Mouse (Mus musculus): Measurements from ENCODE around the gene Avil. TPM values are rescaled to one million over a fixed set of nuclear protein-coding genes. Genes with fewer than 3 reads are reported as not detected.

Gene Avil
- 0.08 and 0.12 TPM in 2 replicates for polyA plus RNA-seq (2015; fragmentation: Nextera tagmentation; extraction: Ambion mirVana)

DNA sequence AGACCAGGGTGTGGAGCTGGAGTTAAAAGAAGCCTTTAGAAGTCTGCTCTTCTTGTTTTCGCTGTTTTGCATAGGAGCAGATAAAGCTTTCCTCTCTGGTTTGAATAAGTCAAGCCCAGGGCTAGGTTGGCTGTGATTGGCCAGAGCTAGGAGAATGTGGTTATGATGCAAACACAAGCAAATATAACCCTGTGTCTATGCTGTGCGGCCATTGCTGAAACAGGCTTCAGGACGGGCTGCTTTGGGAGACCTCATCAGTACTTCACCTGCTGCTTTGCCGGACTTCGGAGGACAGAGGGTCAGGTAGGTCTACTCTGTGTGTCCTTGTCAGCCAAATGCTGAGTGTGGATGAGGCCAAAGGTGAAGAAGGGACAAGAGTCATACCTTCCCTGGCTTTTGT lies at the start of gene Avil:
Gene Avil (plus strand): TSS at position 181 of the 400 bp plus-strand sequence.
- H3K9ac ChIP-seq: no peak within 1 kb of the TSS
- H3K27ac ChIP-seq: no peak within 1 kb of the TSS
- no peak within 1 kb of the TSS for H3K4me2 ChIP-seq
- DNase-seq (no peak), ATAC-seq (ENCODE audit: low read depth) (no peak)
- H3K27me3 ChIP-seq: no peaks in the 10 kb centered on the region
- H3K4me1 ChIP-seq (replicated peaks): peaks cover 9% of the 10 kb centered on the region
- H3K4me3 ChIP-seq (replicated peaks): no peak within 1 kb of the TSS
- H3K9me3 ChIP-seq (replicated peaks): no peaks in the 10 kb centered on the region
- 76% methylated on average over 5 of the region's 5 CpGs for WGBS (ENCODE audit: insufficient replicate concordance)
- H3K36me3 ChIP-seq: peaks cover 27% of the 10 kb centered on the region

DNA sequence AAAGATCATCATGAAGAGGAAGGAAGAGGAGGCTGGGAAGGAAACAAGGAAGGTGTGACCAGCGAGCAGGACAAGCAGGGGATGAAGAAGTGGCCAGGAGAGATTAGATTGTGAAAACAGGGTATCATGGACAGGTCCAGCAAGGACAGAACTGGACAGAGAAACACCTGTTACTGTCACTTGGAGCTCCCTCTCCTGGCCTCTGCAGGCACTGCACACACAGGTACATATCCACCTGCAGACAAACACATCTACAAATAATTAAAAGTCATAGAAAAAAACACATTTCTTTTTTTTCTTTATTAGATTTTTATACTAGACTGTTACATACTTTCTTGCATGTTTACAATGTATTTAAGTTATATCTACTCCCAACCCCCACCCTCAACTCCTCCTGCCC lies 48.1 kb upstream of the Avil start:
- 71% methylated on average over 1 of the region's 1 CpGs for WGBS (ENCODE audit: insufficient replicate concordance)
- H3K27me3 ChIP-seq: no peaks in the 10 kb centered on the region
- no peak overlapping the region for H3K4me3 ChIP-seq (replicated peaks)
- DNase-seq (no peak), ATAC-seq (ENCODE audit: low read depth) (no peak)
- no peak overlapping the region for H3K27ac ChIP-seq
- peaks cover 26% of the 10 kb centered on the region for H3K4me1 ChIP-seq (replicated peaks)
- no peaks in the 10 kb centered on the region for H3K36me3 ChIP-seq
- H3K4me2 ChIP-seq: no peak overlapping the region
- H3K9ac ChIP-seq: no peak overlapping the region
- H3K9me3 ChIP-seq (replicated peaks): no peaks in the 10 kb centered on the region

DNA sequence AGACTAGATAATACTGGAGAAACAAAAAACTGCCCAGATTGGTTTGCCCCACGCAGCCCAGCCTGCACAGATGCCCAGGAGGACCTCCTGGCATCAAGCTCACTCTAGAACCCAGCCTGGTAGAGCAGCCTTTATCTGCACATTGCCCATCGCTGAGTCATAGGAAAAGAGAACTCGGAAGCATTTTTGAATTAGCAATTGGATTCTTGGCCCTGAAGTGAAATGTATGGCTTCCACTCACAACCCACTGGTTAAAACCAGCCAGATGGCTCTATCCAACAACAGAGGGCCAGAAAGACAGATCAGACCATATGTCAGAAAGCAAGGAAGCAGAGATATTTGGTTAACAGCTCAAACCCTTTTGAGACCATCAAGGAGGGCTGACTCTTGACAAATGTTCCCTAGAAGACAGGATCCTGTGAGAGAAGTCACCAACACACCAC lies 47.5 kb upstream of the Avil start:
- H3K4me2 ChIP-seq: no peak overlapping the region
- no peak overlapping the region for H3K27ac ChIP-seq
- H3K27me3 ChIP-seq: no peaks in the 10 kb centered on the region
- H3K4me3 ChIP-seq (replicated peaks): no peak overlapping the region
- H3K9me3 ChIP-seq (replicated peaks): no peaks in the 10 kb centered on the region
- DNase-seq: no peak
- no peak overlapping the region for H3K9ac ChIP-seq
- peaks cover 32% of the 10 kb centered on the region for H3K4me1 ChIP-seq (replicated peaks)
- ATAC-seq (ENCODE audit: low read depth): no peak
- H3K36me3 ChIP-seq: no peaks in the 10 kb centered on the region
- 69% methylated on average over 3 of the region's 3 CpGs for WGBS (ENCODE audit: insufficient replicate concordance)

DNA sequence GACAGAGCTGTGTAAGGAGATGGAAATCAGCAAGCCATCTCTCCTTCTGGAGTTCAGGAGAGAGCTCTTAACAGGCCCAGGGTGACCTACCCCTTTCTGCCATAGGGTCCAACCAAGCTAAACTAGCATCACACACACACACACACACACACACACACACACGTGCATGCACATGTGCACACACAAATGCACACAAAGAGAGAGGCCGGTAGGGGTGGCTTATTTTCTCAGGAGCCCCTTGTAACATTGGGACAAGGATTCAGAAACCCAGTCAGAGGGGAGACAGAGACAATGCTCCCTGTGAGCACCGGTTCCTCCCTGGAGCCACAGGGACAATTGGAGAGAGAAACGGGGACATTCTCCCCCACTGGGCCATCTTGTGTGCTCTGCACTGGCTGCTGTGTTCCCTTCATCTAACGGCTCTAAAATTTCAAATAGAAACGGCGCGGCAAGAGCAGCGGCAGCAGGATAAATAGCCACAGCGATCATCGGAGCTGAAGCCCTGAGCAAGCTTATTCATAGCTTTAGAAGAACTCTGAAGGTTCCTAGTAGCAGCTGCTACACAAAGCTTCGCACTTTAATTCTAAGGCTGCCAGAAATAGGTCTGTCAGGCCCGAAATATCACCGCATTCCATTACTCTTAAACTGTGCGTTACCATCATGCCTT lies 43.7 kb upstream of the Avil start:
- WGBS (ENCODE audit: insufficient replicate concordance): 41% methylated on average over 15 of the region's 15 CpGs
- no peak overlapping the region for H3K4me3 ChIP-seq (replicated peaks)
- H3K4me2 ChIP-seq: peak overlapping the region; percentile 30; the same call in 1 of the 2 replicates
- H3K4me1 ChIP-seq (replicated peaks): peaks cover 17% of the 10 kb centered on the region
- peaks cover 15% of the 10 kb centered on the region; the same call in 1 of the 2 replicates for H3K27me3 ChIP-seq
- H3K27ac ChIP-seq: no peak overlapping the region
- H3K36me3 ChIP-seq: no peaks in the 10 kb centered on the region
- DNase-seq: no peak
- no peaks in the 10 kb centered on the region for H3K9me3 ChIP-seq (replicated peaks)
- no peak for ATAC-seq (ENCODE audit: low read depth)
- no peak overlapping the region for H3K9ac ChIP-seq

DNA sequence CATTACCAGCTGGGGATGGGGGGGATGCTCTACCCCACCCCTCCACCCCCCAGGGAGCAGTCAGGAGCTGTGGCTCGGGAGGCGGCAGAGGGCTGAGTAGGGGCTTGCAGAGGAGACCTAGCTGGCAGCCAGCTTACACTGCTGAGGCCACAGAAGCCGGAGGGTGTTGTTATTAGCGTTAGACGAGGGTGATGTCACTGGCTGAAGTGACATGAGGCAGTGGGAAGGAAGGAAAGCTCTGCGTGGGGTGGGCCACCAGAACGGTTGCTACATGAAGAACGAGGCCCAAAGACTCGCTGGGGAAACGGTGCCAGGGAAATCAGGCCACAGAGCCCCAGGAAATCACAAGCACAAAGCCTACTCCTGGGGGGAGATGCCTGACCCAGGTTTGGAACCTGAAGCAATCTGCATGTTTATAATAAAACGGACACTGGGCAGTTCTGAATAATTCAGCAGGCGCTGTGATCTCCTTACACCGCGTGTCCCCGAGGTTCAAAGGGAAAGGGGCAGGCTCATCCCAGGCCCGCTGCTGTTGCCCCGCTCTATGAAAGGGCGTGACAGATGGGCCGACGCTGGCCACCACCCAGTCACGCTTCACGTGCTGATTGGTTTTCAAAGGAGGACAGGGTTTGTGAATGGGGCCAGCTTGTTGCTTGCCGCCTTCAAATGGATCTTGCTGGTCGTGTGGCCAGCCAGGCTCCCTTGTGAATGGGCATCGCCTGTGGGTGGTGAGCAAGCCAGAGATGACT lies 43.0 kb upstream of the Avil start:
- Histone ChIP-seq H3K4me2 (peak overlapping the region; percentile 30), H3K4me3 (replicated peaks) (no peak overlapping the region), H3K27ac (no peak overlapping the region; the same call in 1 of the 2 replicates), H3K4me1 (replicated peaks) (peaks cover 24% of the 10 kb centered on the region), H3K36me3 (no peaks in the 10 kb centered on the region), H3K27me3 (peaks cover 22% of the 10 kb centered on the region; the same call in 1 of the 2 replicates), H3K9ac (peak overlapping the region; percentile 45; the same call in 1 of the 2 replicates), H3K9me3 (replicated peaks) (no peaks in the 10 kb centered on the region)
- DNase-seq: peak; percentile 34
- 11% methylated on average over 25 of the region's 25 CpGs for WGBS (ENCODE audit: insufficient replicate concordance)
- ATAC-seq (ENCODE audit: low read depth): peak; percentile 75

DNA sequence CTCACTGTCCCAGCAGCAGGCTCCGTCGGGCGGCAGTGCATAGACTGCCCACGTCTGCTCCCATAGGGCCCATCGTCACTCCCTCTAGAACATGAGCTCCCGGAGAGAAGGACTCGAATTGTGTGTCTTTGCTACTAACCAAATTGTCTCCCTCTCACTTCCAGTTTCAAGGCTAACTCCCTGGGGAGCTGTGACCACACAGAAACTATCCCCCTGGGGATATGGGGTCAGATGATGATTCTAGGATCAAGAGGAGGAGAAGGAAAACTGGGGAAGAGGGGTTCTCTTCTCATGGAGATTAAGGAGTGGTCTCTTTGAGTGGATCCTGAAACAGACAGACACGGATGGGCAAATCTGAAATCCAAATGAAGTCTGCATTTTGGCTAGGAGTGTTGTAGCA lies 40.0 kb upstream of the Avil start:
- 61% methylated on average over 8 of the region's 8 CpGs for WGBS (ENCODE audit: insufficient replicate concordance)
- no peaks in the 10 kb centered on the region for H3K36me3 ChIP-seq
- H3K4me3 ChIP-seq (replicated peaks): no peak overlapping the region
- DNase-seq (no peak), ATAC-seq (ENCODE audit: low read depth) (no peak)
- H3K4me2 ChIP-seq: no peak overlapping the region
- H3K9me3 ChIP-seq (replicated peaks): no peaks in the 10 kb centered on the region
- H3K27me3 ChIP-seq: peaks cover 22% of the 10 kb centered on the region; the same call in 1 of the 2 replicates
- no peak overlapping the region for H3K9ac ChIP-seq
- H3K27ac ChIP-seq: no peak overlapping the region
- H3K4me1 ChIP-seq (replicated peaks): peaks cover 32% of the 10 kb centered on the region

DNA sequence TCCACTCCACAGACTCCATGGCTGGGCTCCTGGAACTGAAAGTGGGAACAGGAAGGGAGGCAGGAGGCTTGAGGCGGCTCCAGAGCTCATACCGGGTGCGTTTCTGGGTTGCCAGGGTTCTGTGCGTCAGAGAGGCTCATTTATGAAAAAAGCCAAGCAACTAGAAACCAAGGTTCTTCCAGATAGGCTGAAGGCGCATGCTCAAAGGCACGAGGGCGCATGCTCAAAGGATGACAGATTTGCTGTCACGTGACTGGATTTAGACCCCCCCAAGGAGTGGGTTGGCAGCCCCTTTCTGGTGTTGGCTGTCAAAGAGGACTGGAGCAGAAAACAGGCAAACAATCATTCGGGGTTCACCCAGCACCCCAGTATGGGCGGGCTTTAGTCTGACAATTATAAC lies 38.8 kb upstream of the Avil start:
- DNase-seq (no peak), ATAC-seq (ENCODE audit: low read depth) (no peak)
- H3K9ac ChIP-seq: no peak overlapping the region
- H3K4me3 ChIP-seq (replicated peaks): no peak overlapping the region
- H3K27ac ChIP-seq: peak overlapping the region; percentile 53; the same call in 1 of the 2 replicates
- H3K4me2 ChIP-seq: no peak overlapping the region
- H3K36me3 ChIP-seq: no peaks in the 10 kb centered on the region
- peaks cover 22% of the 10 kb centered on the region; the same call in 1 of the 2 replicates for H3K27me3 ChIP-seq
- no peaks in the 10 kb centered on the region for H3K9me3 ChIP-seq (replicated peaks)
- 66% methylated on average over 10 of the region's 10 CpGs for WGBS (ENCODE audit: insufficient replicate concordance)
- H3K4me1 ChIP-seq (replicated peaks): peaks cover 32% of the 10 kb centered on the region

DNA sequence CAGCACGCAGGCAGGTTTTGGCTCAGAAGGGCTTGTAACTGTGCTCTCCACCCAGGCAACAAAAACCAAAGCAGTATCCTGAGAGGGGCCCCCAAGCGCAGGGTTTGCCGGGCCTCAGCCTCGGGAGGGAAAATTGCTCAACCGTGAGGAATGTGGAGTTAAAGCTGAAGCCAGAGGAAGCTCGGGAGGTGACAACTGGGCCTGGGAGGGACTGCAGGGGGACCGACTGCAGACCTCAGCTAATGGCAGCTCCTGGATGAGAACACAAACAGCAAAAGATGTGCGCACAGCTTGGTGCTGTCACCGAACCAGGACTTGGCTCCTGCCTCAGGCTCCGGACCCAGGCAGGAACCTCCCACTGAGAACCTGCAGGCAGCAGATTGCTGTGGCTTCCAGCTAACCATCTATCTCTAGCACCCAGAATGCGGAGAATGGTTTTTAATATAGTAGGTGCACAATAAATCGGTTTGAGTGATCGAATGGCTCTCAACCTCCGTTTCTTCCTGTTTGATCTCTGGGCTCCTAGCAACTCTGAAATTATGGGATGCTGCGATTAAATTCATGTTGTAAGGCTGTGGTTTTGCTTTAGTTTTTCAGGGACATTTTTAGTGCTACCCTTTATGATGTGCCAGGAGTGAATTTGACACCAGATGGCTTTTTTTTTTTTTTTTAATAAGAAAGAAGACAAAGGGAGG lies 38.1 kb upstream of the Avil start:
- Histone ChIP-seq H3K4me2 (no peak overlapping the region), H3K4me3 (replicated peaks) (no peak overlapping the region)
- 28% methylated on average over 15 of the region's 15 CpGs for WGBS (ENCODE audit: insufficient replicate concordance)

DNA sequence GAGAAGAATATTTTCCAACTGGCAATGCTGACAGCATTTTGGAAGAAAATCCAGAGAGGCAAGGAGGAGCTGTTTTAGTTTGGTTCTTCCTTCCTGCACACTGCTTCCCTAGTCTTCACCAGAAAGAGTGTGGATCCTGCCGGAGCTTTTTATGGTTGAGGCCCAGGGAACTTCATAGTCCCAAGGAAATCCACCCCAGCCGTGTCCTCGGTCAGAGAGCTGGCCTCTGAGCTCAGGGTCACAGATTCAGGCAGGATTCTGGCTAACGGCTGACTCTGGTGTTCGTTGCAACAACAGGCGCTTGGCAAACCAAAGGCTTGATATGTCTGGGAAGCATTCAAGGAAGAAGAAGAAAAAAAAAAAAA lies 37.6 kb upstream of the Avil start:
- WGBS (ENCODE audit: insufficient replicate concordance): 52% methylated on average over 6 of the region's 6 CpGs
- no peak for ATAC-seq (ENCODE audit: low read depth)
- no peak overlapping the region for H3K9ac ChIP-seq
- H3K9me3 ChIP-seq (replicated peaks): no peaks in the 10 kb centered on the region
- H3K36me3 ChIP-seq: no peaks in the 10 kb centered on the region
- H3K27me3 ChIP-seq: peaks cover 22% of the 10 kb centered on the region; the same call in 1 of the 2 replicates
- H3K4me1 ChIP-seq (replicated peaks): peaks cover 21% of the 10 kb centered on the region
- DNase-seq: no peak
- H3K27ac ChIP-seq: no peak overlapping the region
- no peak overlapping the region for H3K4me3 ChIP-seq (replicated peaks)
- H3K4me2 ChIP-seq: no peak overlapping the region

More for the DNA sequence above, 38.1 kb upstream of the Avil start:
- H3K27ac ChIP-seq: peak overlapping the region; percentile 53; the same call in 1 of the 2 replicates
- H3K27me3 ChIP-seq: peaks cover 22% of the 10 kb centered on the region; the same call in 1 of the 2 replicates
- no peaks in the 10 kb centered on the region for H3K36me3 ChIP-seq
- DNase-seq: no peak
- H3K9ac ChIP-seq: 0 out of 2 replicates have a peak overlapping the region, but pooled peaks have one; percentile 9
- no peaks in the 10 kb centered on the region for H3K9me3 ChIP-seq (replicated peaks)
- ATAC-seq (ENCODE audit: low read depth): peak; percentile 27
- peaks cover 26% of the 10 kb centered on the region for H3K4me1 ChIP-seq (replicated peaks)

DNA sequence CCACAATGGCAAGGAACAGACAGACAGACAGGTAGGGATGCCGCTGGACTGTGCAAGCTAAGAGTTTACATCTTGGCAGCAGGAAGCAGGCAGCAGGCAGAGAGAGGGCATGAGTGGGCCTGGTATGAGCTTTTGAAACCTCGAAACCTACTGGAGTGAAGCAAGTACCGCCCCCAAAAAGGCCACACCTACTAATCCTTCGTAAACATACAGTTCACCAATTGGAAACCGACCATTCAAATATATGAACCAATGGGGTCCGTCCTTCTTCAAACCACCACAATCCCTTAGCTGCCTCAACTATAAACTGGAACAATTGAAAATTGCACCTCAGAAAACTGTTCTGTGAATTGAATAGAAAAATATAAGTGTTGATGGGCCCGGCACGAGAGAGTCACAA lies 36.7 kb upstream of the Avil start:
- no peak overlapping the region for H3K27ac ChIP-seq

More for the DNA sequence above, 36.7 kb upstream of the Avil start:
- Histone ChIP-seq H3K27me3 (peaks cover 22% of the 10 kb centered on the region; the same call in 1 of the 2 replicates), H3K9ac (no peak overlapping the region), H3K4me2 (no peak overlapping the region), H3K36me3 (no peaks in the 10 kb centered on the region), H3K4me1 (replicated peaks) (peaks cover 21% of the 10 kb centered on the region), H3K4me3 (replicated peaks) (no peak overlapping the region), H3K9me3 (replicated peaks) (no peaks in the 10 kb centered on the region)
- DNase-seq: no peak
- ATAC-seq (ENCODE audit: low read depth): no peak
- 72% methylated on average over 8 of the region's 8 CpGs for WGBS (ENCODE audit: insufficient replicate concordance)
